Mouse (Mus musculus): ENCODE data around the gene Tarbp2. TPM values are rescaled to one million over a fixed set of nuclear protein-coding genes. Genes with fewer than 3 reads are reported as not detected.

Tarbp2 gene
- total and polyA plus RNA-seq, 2 experiments from 2014 or later = 78.4 to 107 TPM

DNA sequence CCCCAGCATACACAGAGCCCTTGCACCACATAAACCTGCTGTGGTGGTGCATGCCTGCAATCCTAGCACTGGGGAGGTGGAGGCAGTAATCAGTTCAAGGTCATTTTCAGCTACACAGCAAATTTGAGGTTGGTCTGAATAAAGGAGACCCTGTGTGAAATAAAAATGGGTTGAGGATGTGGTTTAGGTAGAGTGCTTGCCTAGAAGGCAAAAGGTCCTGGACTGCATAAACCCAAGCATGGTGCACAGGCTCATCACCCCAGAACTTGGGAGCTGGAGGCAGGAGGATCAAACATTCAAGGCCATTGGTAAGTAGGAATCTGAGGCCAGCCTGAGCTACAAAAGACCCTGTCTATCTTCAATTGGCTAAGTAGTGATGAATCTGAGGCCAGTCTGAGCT lies 10.4 kb upstream of the Tarbp2 start:
- Histone ChIP-seq H3K27ac (ENCODE audit: low read depth, low read length) (no peak overlapping the region), H3K9me3 (ENCODE audit: low read length) (no peaks in the 10 kb centered on the region), H3K9ac (replicated peaks; ENCODE audit: low read length, poor library complexity, severe bottlenecking) (no peak overlapping the region), H3K4me1 (ENCODE audit: insufficient read depth, low read length) (peaks cover 9% of the 10 kb centered on the region; the same call in 1 of the 2 replicates), H3K27me3 (ENCODE audit: insufficient read depth, low read length) (no peaks in the 10 kb centered on the region), H3K4me2 (ENCODE audit: low read depth, low read length, poor library complexity, severe bottlenecking) (no peak overlapping the region), H3K36me3 (ENCODE audit: insufficient read depth, low read length) (peaks cover 33% of the 10 kb centered on the region), H3K4me3 (ENCODE audit: low read depth, low read length) (no peak overlapping the region)
- no peak for ATAC-seq (ENCODE audit: low FRiP score)
- no peak for DNase-seq (ENCODE audit: low spot score)
- no peak for TF ChIP-seq CTCF (IDR thresholded peaks at IDR 0.05)

DNA sequence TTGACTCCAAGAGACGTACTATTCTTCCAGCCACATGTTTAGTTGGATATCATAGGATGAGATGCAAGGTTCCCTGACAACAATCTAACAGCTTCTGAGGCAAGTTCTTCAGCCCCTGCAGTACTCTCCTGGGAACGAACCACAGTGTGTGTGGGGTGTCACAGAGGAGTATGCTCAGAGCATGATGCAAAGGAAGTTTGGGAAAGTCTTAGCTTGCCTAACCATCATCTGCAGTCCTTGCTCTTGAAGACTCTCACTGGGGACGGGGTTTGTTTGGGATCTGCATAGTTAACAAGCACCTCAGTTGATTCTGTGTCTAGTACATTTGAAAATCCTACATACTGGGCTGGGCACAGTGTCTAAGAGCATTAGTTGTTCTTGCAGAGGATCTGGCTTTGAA lies 9.7 kb upstream of the Tarbp2 start:
- no peaks in the 10 kb centered on the region for H3K27me3 ChIP-seq (ENCODE audit: insufficient read depth, low read length)
- DNase-seq (ENCODE audit: low spot score) (no peak), ATAC-seq (ENCODE audit: low FRiP score) (no peak)
- TF ChIP-seq CTCF (IDR thresholded peaks at IDR 0.05) = no peak
- 81% methylated on average over 3 of the region's 3 CpGs for WGBS
- no peaks in the 10 kb centered on the region for H3K9me3 ChIP-seq (ENCODE audit: low read length)
- peaks cover 26% of the 10 kb centered on the region for H3K36me3 ChIP-seq (ENCODE audit: insufficient read depth, low read length)
- peaks cover 9% of the 10 kb centered on the region; the same call in 1 of the 2 replicates for H3K4me1 ChIP-seq (ENCODE audit: insufficient read depth, low read length)
- no peak overlapping the region for H3K4me2 ChIP-seq (ENCODE audit: low read depth, low read length, poor library complexity, severe bottlenecking)
- H3K9ac ChIP-seq (replicated peaks; ENCODE audit: low read length, poor library complexity, severe bottlenecking) = no peak overlapping the region
- H3K27ac ChIP-seq (ENCODE audit: low read depth, low read length) = no peak overlapping the region
- H3K4me3 ChIP-seq (ENCODE audit: low read depth, low read length) = no peak overlapping the region

DNA sequence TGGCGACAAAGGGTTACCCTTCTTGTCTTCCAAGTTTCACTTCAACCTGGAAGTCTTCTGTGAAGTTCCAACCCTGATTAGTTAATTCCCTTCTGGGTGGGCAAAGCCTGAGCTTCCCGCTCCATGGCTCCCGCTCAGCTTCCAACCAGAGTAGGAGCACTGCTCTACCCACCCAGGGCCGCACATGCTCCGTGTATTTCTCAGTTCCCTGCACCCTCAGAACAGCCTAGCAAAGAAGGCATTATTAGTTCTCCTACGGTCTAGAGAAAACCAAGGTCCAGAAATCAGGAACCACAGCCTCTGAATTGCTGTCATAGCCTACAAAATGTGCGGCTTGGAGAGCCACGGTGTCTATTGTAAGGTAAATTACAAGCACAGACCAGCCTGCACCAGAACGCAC lies 7.9 kb upstream of the Tarbp2 start:
- Histone ChIP-seq H3K4me3 (ENCODE audit: low read depth, low read length) (peak overlapping the region; percentile 64), H3K4me2 (ENCODE audit: low read depth, low read length, poor library complexity, severe bottlenecking) (peak overlapping the region; percentile 75), H3K27ac (ENCODE audit: low read depth, low read length) (peak overlapping the region; percentile 97), H3K27me3 (ENCODE audit: insufficient read depth, low read length) (no peaks in the 10 kb centered on the region), H3K9ac (replicated peaks; ENCODE audit: low read length, poor library complexity, severe bottlenecking) (peak overlapping the region; percentile 82), H3K36me3 (ENCODE audit: insufficient read depth, low read length) (peaks cover 11% of the 10 kb centered on the region; the same call in 1 of the 2 replicates), H3K9me3 (ENCODE audit: low read length) (no peaks in the 10 kb centered on the region), H3K4me1 (ENCODE audit: insufficient read depth, low read length) (peaks cover 15% of the 10 kb centered on the region)
- WGBS = 6% methylated on average over 9 of the region's 9 CpGs
- no peak for TF ChIP-seq CTCF (IDR thresholded peaks at IDR 0.05)
- DNase-seq (ENCODE audit: low spot score) (peak; percentile 58), ATAC-seq (ENCODE audit: low FRiP score) (peak; percentile 77)

DNA sequence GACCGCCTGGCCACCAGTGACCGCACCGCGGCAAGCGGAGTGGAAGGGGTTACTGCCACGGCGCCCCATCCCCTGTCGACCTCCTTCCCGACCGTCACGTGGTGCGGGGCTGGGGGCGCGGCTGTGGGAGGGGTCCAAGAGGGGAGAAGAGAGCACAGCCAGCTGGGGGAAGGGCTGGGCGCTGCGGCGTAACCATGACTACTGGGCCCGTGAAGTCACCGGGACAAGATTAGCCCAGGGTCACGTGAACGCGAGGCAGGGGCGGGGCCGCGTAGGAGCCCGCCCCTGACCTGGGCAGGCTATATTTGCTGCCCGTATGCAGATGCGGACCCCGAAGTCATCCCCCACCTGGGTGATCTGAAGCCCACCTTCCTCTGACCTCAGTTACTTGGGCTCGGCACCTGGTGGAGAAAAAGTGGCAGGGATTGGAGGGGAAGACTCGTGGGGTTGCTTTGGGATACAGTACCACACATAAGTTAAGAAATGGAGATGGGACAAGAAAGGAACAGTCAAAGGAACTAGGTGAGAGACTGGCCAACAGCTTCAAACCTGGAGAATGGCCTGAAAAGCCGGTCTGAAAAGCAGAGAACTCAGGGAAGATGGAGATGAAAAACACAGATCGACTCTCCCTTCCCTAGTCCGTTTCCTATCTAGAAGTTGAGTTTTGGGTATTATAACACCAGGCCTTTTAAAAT lies 7.3 kb upstream of the Tarbp2 start:
- ATAC-seq (ENCODE audit: low FRiP score) (peak; percentile 96), DNase-seq (ENCODE audit: low spot score) (peak; percentile 95)
- peaks cover 8% of the 10 kb centered on the region; the same call in 1 of the 2 replicates for H3K36me3 ChIP-seq (ENCODE audit: insufficient read depth, low read length)
- peaks cover 21% of the 10 kb centered on the region for H3K4me1 ChIP-seq (ENCODE audit: insufficient read depth, low read length)
- no peaks in the 10 kb centered on the region for H3K9me3 ChIP-seq (ENCODE audit: low read length)
- H3K27ac ChIP-seq (ENCODE audit: low read depth, low read length) = peak overlapping the region; percentile 97
- 1% methylated on average over 33 of the region's 34 CpGs for WGBS
- peak; percentile 20; the same call in 1 of the 2 replicates for TF ChIP-seq CTCF (IDR thresholded peaks at IDR 0.05)
- peak overlapping the region; percentile 82 for H3K9ac ChIP-seq (replicated peaks; ENCODE audit: low read length, poor library complexity, severe bottlenecking)
- H3K27me3 ChIP-seq (ENCODE audit: insufficient read depth, low read length) = no peaks in the 10 kb centered on the region
- H3K4me2 ChIP-seq (ENCODE audit: low read depth, low read length, poor library complexity, severe bottlenecking) = peak overlapping the region; percentile 75
- peak overlapping the region; percentile 64 for H3K4me3 ChIP-seq (ENCODE audit: low read depth, low read length)

DNA sequence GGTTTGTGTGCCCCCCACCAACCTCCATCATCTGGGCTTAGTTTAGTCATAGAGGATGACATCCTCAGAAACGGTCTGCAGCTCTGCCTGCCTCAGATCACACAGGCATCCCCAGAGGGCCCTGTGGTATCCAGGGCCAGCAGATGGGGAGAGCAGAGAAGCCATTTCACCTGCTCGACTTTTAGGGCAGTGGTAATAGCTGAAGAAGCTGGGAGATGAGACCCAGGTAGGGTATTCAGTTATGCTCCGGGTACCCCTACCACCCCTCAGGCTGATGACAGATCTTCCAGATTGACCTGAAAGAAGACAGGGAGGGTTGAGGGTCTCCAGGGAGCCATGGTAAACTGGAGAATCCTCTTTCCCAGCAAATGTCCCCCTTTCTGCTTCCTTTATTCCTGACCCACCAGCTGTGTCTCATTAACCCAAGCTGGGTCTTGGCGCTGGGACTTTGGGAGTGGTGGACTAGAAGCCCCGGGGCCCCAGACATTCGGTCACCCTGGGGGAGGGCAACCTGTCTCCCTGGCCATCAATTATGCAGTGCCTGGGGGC lies 6.6 kb upstream of the Tarbp2 start:
- 6% methylated on average over 6 of the region's 6 CpGs for WGBS
- peak overlapping the region; percentile 75 for H3K4me2 ChIP-seq (ENCODE audit: low read depth, low read length, poor library complexity, severe bottlenecking)
- ATAC-seq (ENCODE audit: low FRiP score) (no peak), DNase-seq (ENCODE audit: low spot score) (peak; percentile 26)
- no peaks in the 10 kb centered on the region for H3K27me3 ChIP-seq (ENCODE audit: insufficient read depth, low read length)
- peak overlapping the region; percentile 82; the same call in 1 of the 2 replicates for H3K9ac ChIP-seq (replicated peaks; ENCODE audit: low read length, poor library complexity, severe bottlenecking)
- TF ChIP-seq CTCF (IDR thresholded peaks at IDR 0.05) = no peak
- peak overlapping the region; percentile 64; the same call in 1 of the 2 replicates for H3K4me3 ChIP-seq (ENCODE audit: low read depth, low read length)
- H3K36me3 ChIP-seq (ENCODE audit: insufficient read depth, low read length) = peaks cover 8% of the 10 kb centered on the region; the same call in 1 of the 2 replicates
- H3K4me1 ChIP-seq (ENCODE audit: insufficient read depth, low read length) = peaks cover 22% of the 10 kb centered on the region
- peak overlapping the region; percentile 97 for H3K27ac ChIP-seq (ENCODE audit: low read depth, low read length)
- no peaks in the 10 kb centered on the region for H3K9me3 ChIP-seq (ENCODE audit: low read length)

DNA sequence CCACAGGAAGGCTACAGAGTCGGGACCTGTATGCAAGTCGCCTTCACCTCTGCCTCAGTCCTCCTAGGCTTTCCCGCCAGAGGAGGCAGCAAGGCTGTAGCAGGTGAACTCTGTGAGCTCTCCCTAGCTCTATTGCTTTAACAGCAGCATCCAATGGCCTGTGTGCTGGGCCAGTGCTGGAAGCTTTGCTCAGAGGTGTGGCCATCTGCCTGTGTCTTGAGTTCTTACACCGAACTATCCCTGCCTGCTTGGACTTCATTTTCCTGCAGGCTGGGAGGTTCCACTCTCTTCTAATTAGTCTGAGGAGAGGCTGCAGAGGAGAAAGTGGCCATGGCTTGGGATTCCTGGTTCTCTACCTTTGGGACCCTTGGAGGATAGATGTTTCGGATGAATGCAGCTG lies 6.0 kb upstream of the Tarbp2 start:
- peaks cover 8% of the 10 kb centered on the region; the same call in 1 of the 2 replicates for H3K36me3 ChIP-seq (ENCODE audit: insufficient read depth, low read length)
- H3K27me3 ChIP-seq (ENCODE audit: insufficient read depth, low read length) = no peaks in the 10 kb centered on the region
- no peaks in the 10 kb centered on the region for H3K9me3 ChIP-seq (ENCODE audit: low read length)
- H3K4me3 ChIP-seq (ENCODE audit: low read depth, low read length) = no peak overlapping the region
- peak overlapping the region; percentile 97 for H3K27ac ChIP-seq (ENCODE audit: low read depth, low read length)
- peak overlapping the region; percentile 82 for H3K9ac ChIP-seq (replicated peaks; ENCODE audit: low read length, poor library complexity, severe bottlenecking)
- ATAC-seq (ENCODE audit: low FRiP score) = no peak
- peaks cover 22% of the 10 kb centered on the region for H3K4me1 ChIP-seq (ENCODE audit: insufficient read depth, low read length)
- 17% methylated on average over 5 of the region's 5 CpGs for WGBS
- no peak for DNase-seq (ENCODE audit: low spot score)
- TF ChIP-seq CTCF (IDR thresholded peaks at IDR 0.05) = no peak
- peak overlapping the region; percentile 75 for H3K4me2 ChIP-seq (ENCODE audit: low read depth, low read length, poor library complexity, severe bottlenecking)
